Mouse (Mus musculus): Measurements from ENCODE around the gene 1700113H08Rik. TPM values are rescaled to one million over a fixed set of nuclear protein-coding genes. Genes with fewer than 3 reads are reported as not detected.

The 1700113H08Rik gene
- polyA plus RNA-seq, 1 experiment from 2014 or later, result 0.55 TPM

Other genes starting within 250 kb of the 1700113H08Rik start
- gene Stab2, start 50.0 kb upstream of the 1700113H08Rik start, polyA plus RNA-seq (2014; fragmentation: Nextera tagmentation; extraction: Ambion mirVana), result 0.23 and 0.36 TPM in 2 replicates